Mouse (Mus musculus): Measurements from ENCODE around the gene Mre11a. TPM values are rescaled to one million over a fixed set of nuclear protein-coding genes. Genes with fewer than 3 reads are reported as not detected.
A peak's percentile ranks its signal among the peaks of the same experiment; 100 is the strongest.

The Mre11a gene
- total RNA-seq (2017): 74.8 and 83.5 TPM in 2 replicates

DNA sequence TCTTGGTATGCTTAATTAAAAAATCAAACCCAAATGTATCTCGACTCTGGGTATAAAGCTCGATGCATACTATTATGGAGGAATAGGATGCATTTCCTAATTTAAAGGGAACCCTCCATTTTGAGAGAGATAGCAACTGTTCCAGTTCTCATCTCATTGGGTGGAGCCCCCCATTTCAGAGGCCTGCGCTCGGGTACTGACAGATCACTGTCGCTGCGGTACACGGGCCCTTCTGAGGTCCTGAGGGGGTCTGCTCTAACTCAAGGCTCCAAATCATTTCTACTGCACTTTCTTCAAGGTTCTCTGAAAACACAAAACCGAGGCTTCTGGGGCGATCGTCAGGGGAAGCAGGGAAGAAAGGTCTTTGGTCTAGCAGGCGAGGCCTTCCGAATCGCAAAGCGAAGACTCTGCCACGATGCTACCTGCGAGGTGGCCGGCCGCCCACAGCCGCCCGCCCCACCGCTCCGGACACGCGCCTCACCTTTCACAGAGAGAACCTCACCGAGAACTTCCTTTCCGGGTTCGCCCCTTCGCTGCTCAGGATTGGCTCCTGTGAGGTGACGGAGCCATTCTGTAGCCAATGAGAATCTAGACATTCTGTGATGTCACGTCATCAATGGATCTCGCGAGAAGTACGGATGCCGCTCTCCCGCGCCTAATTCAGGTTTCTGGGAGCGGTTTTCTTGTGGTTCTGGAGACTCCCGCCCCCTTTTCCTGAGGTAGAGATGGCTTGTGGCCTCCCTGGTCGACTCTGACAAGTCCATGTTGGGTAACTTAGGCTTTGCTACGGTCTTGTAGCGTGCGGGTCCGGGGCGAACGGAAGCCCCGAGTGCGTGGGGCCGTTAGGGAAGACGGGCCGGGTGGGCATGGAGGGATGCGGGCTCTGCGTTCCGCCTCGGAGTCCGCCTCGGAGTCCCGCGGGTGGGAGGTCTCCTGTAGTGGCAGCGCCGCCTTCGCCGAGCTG, at the start of gene Mre11a, which contains the start of gene Ankrd49:
Mre11a (plus strand) TSS at position 616 of the 964 bp plus-strand sequence.
Ankrd49 (minus strand) TSS at position 818 of the 964 bp plus-strand sequence.
- ATAC-seq (replicated peaks; ENCODE audit: low read depth, poor library complexity, severe bottlenecking): peak; percentile 98

GRCm38 (mm10) chr9:14739498-14740150, 44.8 kb upstream of the Mre11a start:
- ATAC-seq (replicated peaks; ENCODE audit: low read depth, poor library complexity, severe bottlenecking): peak; percentile 68

DNA sequence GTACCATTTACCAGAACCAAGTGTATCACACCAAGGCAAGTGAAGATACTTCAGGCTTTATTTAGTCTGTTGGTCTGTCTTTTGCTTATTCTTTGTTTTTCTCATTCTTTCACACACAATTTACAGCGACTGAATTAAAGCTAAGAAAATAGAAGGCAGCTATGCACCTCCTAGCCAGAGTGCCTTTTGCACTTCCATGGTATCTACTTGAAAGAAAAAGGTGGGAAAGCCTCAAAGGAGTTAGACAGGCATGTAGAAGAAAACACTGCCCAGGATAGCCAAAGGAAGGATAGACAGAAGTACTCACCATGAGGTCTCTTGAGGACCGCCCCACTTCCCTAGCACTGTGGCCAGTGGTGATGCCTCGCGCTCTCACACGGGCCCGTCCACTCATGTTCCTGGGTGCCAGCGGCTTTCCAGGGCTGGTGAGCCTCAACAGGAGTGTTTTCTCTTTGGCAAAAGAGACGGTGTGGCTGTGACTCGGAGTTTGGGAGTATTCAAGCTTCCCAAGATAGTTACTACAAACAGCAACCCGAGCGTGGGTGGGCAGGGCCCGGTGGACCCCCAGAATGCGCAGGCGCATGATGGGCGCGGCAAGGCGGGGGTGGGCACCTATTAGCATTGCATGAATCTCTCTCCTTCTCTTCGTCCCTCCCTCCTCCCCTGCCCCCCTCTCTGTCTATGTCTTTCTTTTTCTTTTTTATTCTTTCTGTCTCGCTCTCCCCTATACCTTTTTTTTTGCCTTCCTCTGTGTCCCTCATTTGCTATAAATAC, 44.1 kb upstream of the Mre11a start, which contains the start of gene Piwil4:
Piwil4 (minus strand) TSS at position 583 of the 774 bp plus-strand sequence.
- no peak for ATAC-seq (replicated peaks; ENCODE audit: low read depth, poor library complexity, severe bottlenecking)

GRCm38 (mm10) chr9:14750901-14751502, 33.5 kb upstream of the Mre11a start:
- ATAC-seq (replicated peaks; ENCODE audit: low read depth, poor library complexity, severe bottlenecking): no peak

GRCm38 (mm10) chr9:14751503-14752000, 32.9 kb upstream of the Mre11a start:
- ATAC-seq (replicated peaks; ENCODE audit: low read depth, poor library complexity, severe bottlenecking): peak; percentile 64

GRCm38 (mm10) chr9:14752001-14752522, 32.4 kb upstream of the Mre11a start, which contains the start of gene Fut4:
Gene Fut4, minus strand, starts transcription at chr9:14752393.
- peak; percentile 76 for ATAC-seq (replicated peaks; ENCODE audit: low read depth, poor library complexity, severe bottlenecking)

- ATAC-seq (replicated peaks; ENCODE audit: low read depth, poor library complexity, severe bottlenecking): no peak
Observed at GRCm38 (mm10) chr9:14753947-14754346, 30.5 kb upstream of the Mre11a start.

DNA sequence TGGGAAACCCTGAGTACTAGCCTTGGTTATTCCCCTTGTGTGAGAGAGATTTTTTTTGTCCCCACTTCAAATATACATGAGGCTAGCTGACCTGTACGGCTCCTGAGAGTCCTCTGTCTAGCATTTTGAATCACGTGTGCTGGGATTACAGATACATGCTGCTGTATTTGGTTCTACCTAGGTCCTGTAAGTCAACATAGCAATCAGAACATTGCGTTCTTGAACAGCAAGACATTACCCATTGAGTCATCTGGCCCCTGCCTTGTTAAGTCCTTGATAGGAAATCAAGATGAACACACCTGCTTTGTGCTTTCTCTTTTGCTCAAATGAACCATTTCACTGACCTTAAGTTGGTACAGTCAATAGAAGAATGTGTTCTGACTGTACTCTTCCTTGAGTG, 30.0 kb upstream of the Mre11a start:
- no peak for ATAC-seq (replicated peaks; ENCODE audit: low read depth, poor library complexity, severe bottlenecking)

DNA sequence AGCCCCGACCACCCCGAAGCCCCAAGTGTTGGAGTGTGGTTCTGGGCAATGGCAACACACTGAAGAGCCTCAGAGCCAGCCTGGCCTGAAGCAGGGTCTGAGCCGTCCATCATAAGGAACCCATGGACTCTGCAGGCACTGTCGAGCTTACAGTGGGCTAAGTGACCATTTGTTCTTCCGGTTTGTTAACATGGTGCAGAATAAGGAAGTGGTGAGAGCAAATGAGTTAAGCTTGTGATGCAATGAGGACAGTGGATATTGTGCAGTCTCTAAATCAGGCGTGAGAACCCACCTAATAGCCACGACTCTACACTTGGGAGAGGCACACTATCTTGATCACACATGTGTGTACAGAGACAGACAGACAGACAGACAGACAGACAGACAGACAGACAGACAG, 25.9 kb upstream of the Mre11a start:
- peak; percentile 89 for ATAC-seq (replicated peaks; ENCODE audit: low read depth, poor library complexity, severe bottlenecking)

DNA sequence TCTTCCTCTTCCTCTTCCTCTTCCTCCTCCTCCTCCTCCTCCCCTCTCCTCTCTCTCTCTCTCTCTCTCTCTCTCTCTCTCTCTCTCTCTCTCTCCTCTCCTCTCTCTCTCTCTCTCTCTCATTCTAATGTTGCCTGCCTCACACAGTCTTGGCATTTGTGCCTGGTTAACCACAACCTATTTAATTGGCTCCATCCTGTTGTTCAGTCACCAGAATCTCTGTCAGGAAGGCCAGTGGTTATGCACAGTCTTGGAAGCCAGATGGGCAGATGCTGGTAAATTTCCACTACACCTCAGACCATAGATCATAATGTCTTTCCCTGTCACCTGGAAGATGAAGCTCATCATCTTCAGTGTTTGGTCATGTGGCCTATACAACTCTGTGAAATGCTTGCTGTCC, 25.2 kb upstream of the Mre11a start:
- peak; percentile 43 for ATAC-seq (replicated peaks; ENCODE audit: low read depth, poor library complexity, severe bottlenecking)

GRCm38 (mm10) chr9:14764765-14765164, 19.7 kb upstream of the Mre11a start:
- peak; percentile 70 for ATAC-seq (replicated peaks; ENCODE audit: low read depth, poor library complexity, severe bottlenecking)

- ATAC-seq (replicated peaks; ENCODE audit: low read depth, poor library complexity, severe bottlenecking): no peak
Observed at GRCm38 (mm10) chr9:14769811-14770210, 14.6 kb upstream of the Mre11a start.

DNA sequence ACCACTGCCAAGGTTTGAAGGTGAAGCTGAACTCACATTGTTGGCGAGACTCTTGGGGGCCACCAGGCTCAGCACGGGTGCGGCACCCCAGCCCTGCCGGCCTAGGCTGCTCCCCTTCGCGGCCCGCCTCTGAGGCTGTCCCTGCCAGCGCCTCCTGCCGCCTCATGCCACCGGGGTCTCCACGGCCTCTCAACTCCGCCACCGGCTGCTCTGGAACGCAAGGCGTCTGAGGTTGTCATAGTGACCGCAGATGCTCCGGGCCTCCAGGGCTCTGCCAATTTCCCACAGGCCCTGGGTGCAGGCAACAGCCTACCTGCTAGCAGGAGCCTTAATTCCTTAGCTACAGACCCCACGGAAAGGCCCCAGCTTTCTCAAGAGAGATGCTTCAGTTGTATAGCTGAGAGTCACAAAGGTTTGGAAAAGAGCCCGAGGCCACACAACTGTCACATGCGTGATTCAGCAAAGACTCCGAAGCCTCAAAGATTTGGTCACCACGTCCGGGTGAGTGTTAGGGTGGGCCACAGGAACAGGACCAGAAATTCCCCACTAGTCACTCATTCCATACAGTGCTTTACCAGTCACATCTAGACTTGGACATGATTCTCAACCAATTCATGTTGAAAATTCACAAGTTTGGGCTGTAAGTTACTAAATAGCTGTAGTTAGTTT, 13.5 kb upstream of the Mre11a start, which contains the start of gene 1700012B09Rik:
1700012B09Rik (minus strand) TSS at position 228 of the 669 bp plus-strand sequence.
- peak; percentile 73 for ATAC-seq (replicated peaks; ENCODE audit: low read depth, poor library complexity, severe bottlenecking)

GRCm38 (mm10) chr9:14772074-14772473, 12.4 kb upstream of the Mre11a start:
- peak; percentile 53 for ATAC-seq (replicated peaks; ENCODE audit: low read depth, poor library complexity, severe bottlenecking)

GRCm38 (mm10) chr9:14773813-14774212, 10.6 kb upstream of the Mre11a start:
- no peak for ATAC-seq (replicated peaks; ENCODE audit: low read depth, poor library complexity, severe bottlenecking)

GRCm38 (mm10) chr9:14778341-14778740, 6.1 kb upstream of the Mre11a start:
- no peak for ATAC-seq (replicated peaks; ENCODE audit: low read depth, poor library complexity, severe bottlenecking)

DNA sequence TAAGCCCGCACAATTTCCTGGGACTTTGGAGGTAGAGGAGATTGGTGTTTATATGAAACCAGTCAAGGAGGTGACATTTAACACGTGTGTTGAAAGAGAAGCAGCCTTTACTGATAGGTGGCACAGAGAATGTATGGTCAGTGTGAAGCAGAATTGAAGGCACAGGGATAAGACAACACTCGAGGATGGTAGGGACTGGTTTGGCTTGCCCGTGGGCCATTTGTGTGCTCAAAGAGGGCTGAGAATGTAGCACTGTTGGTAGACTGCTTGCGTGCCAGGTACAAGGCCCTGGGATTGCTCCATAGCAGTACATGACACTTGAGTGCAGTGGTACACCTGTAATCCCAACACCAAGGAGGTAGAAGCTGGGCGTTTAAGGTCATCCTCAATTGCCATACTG, 2.9 kb downstream of the Mre11a start:
- no peak for ATAC-seq (replicated peaks; ENCODE audit: low read depth, poor library complexity, severe bottlenecking)

GRCm38 (mm10) chr9:14805714-14806113, 21.3 kb downstream of the Mre11a start:
- ATAC-seq (replicated peaks; ENCODE audit: low read depth, poor library complexity, severe bottlenecking): no peak

DNA sequence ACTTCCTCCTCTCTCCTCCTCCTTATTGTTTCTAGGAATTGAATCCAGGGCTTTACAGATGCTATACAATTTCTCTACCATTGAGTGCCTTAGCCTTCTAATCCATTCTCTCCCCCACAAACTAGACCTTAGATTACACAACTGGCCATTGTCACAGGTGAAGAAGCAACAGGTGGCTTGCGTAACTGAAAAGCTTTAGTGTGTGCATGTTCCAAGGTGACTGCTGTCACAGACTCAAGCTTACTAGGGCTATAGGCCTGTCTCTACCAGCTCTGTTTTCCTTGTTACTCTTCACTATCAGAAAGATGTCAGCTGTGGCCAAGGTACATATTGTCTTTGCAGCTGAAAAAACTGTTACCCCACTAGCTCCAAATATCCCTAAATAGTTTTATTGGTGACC, 22.3 kb downstream of the Mre11a start:
- no peak for ATAC-seq (replicated peaks; ENCODE audit: low read depth, poor library complexity, severe bottlenecking)

All from common myeloid progenitor, adult 5-6 weeks (primary cell).